In genomic region chr5:127499151-127499827, GRCm38 (mm10) we compare ENCODE assay signal across 27 mouse cellular contexts.
DNase-seq lines count a peak whose midpoint lies in the region; ATAC-seq and TF ChIP-seq lines count a peak whose summit lies in the region.
"Had no signal": no experiment of that assay in that cellular context is flagged by ENCODE, and none has a peak within 500 bp of the region (broad histone marks: within the 10 kb centered on the region; RNA-seq: fewer than 3 reads in every experiment).

No protein-coding gene starts in this region.

- H3K9me3 ChIP-seq in forebrain, embryonic 14.5 days (replicated peaks; ENCODE audit: control insufficient read depth, low read length) = no peaks in the 10 kb centered on the region
- H3K9me3 ChIP-seq in forebrain, postnatal 0 days (ENCODE audit: low read length) = no peaks in the 10 kb centered on the region
- H3K9me3 ChIP-seq in lung, embryonic 14.5 days (ENCODE audit: low read depth, low read length) = no peaks in the 10 kb centered on the region
- H3K9me3 ChIP-seq in neural tube, embryonic 12.5 days = no peaks in the 10 kb centered on the region
- H3K9me3 ChIP-seq: forebrain, embryonic 15.5 days; heart, embryonic 15.5 days; midbrain, embryonic 12.5 days; stomach, embryonic 15.5 days had no signal

- no peak for TF ChIP-seq EP300 in heart, adult 2 months (IDR thresholded peaks at IDR 0.05; ENCODE audit: insufficient read depth, low read depth, low read length)

- no peaks in the 10 kb centered on the region for H3K36me3 ChIP-seq in forebrain, embryonic 14.5 days (ENCODE audit: control insufficient read depth, insufficient read depth, low read length)
- H3K36me3 ChIP-seq in forebrain, postnatal 0 days (ENCODE audit: insufficient read depth) = no peaks in the 10 kb centered on the region
- H3K36me3 ChIP-seq in lung, embryonic 14.5 days (ENCODE audit: insufficient read depth) = no peaks in the 10 kb centered on the region
- no peaks in the 10 kb centered on the region for H3K36me3 ChIP-seq in neural tube, embryonic 12.5 days
- H3K36me3 ChIP-seq in heart, adult 2 months (ENCODE audit: control insufficient read depth, insufficient read depth, low read length) = no peaks in the 10 kb centered on the region
- H3K36me3 ChIP-seq: forebrain, embryonic 15.5 days; heart, embryonic 15.5 days; liver, embryonic 12.5 days; midbrain, embryonic 12.5 days; stomach, embryonic 15.5 days had no signal

- intact Hi-C loops in heart, adult 2 months (cut with DNase I) = no loop called here

- peak; percentile 34 for ATAC-seq in forebrain, embryonic 14.5 days
- ATAC-seq in forebrain, postnatal 0 days = no peak
- ATAC-seq in lung, embryonic 14.5 days (ENCODE audit: insufficient read depth) = peak; percentile 39; the same call in 1 of the 2 replicates
- ATAC-seq in neural tube, embryonic 12.5 days (ENCODE audit: low FRiP score, low read depth) = peak; percentile 29; the same call in 1 of the 2 replicates
- ATAC-seq: activated CD4-positive, CD25-positive, alpha-beta regulatory T cell, adult 4 months; forebrain, embryonic 15.5 days; intestine, postnatal 0 days; liver, embryonic 12.5 days; liver, postnatal 0 days had no signal

- no peak for TF ChIP-seq CTCF in forebrain, postnatal 0 days (IDR thresholded peaks at IDR 0.05; ENCODE audit: low read depth)
- TF ChIP-seq CTCF in lung, embryonic 14.5 days (IDR thresholded peaks at IDR 0.05; ENCODE audit: low read depth) = no peak
- no peak for TF ChIP-seq CTCF in heart, adult 2 months (IDR thresholded peaks at IDR 0.05)

- peaks cover 10% of the 10 kb centered on the region for H3K4me1 ChIP-seq in forebrain, embryonic 14.5 days (ENCODE audit: control insufficient read depth, insufficient read depth, low read length)
- no peaks in the 10 kb centered on the region for H3K4me1 ChIP-seq in forebrain, postnatal 0 days (ENCODE audit: insufficient read depth)
- 0 out of 2 replicates have a peak, but pooled peaks cover 5% of the 10 kb centered on the region for H3K4me1 ChIP-seq in lung, embryonic 14.5 days (ENCODE audit: insufficient read depth)
- H3K4me1 ChIP-seq in neural tube, embryonic 12.5 days = peaks cover 11% of the 10 kb centered on the region; the same call in 1 of the 2 replicates
- no peaks in the 10 kb centered on the region for H3K4me1 ChIP-seq in heart, adult 2 months (ENCODE audit: control insufficient read depth, insufficient read depth, low read length)
- H3K4me1 ChIP-seq: heart, embryonic 15.5 days; liver, embryonic 12.5 days; stomach, embryonic 15.5 days had no signal

- no peaks in the 10 kb centered on the region for H3K79me2 ChIP-seq in heart, adult 2 months (replicated peaks; ENCODE audit: control insufficient read depth, insufficient read depth, low read length)

- H3K27ac ChIP-seq in forebrain, embryonic 14.5 days (ENCODE audit: low read depth, low read length) = no peak overlapping the region
- H3K27ac ChIP-seq in forebrain, postnatal 0 days (ENCODE audit: low read depth, low read length) = no peak overlapping the region
- no peak overlapping the region for H3K27ac ChIP-seq in lung, embryonic 14.5 days (ENCODE audit: low read depth)
- H3K27ac ChIP-seq in neural tube, embryonic 12.5 days = no peak overlapping the region
- H3K27ac ChIP-seq in heart, adult 2 months = no peak overlapping the region
- H3K27ac ChIP-seq: forebrain, embryonic 15.5 days; heart, embryonic 15.5 days; liver, embryonic 12.5 days; midbrain, embryonic 12.5 days; stomach, embryonic 15.5 days had no signal

- peak; percentile 67 for DNase-seq in forebrain, embryonic 14.5 days (ENCODE audit: low spot score)
- no peak for DNase-seq in forebrain, postnatal 0 days
- DNase-seq in lung, embryonic 14.5 days = peak; percentile 86
- no peak for DNase-seq in lung, postnatal 36 days
- DNase-seq in neural tube, embryonic 10.5 days (ENCODE audit: extremely low spot score, low spot score) = no peak
- DNase-seq in heart, adult 2 months = no peak
- DNase-seq: adrenal gland, adult 2 months; adrenal gland, postnatal 36 days; cerebellum, adult 2 months; cerebellum, postnatal 14 days; kidney, adult 9 months; kidney, postnatal 10 days; layer of hippocampus, postnatal 36 days; left cerebral cortex, postnatal 4 days; liver, postnatal 0 days; lung, postnatal 10 days; right cerebral cortex, postnatal 25 days; thymus, postnatal 14 days had no signal

- no peak for TF ChIP-seq POLR2A in heart, adult 2 months (IDR thresholded peaks at IDR 0.05; ENCODE audit: insufficient read depth, low read depth, low read length)

- no peak overlapping the region for H3K9ac ChIP-seq in forebrain, embryonic 14.5 days (ENCODE audit: low read length)
- no peak overlapping the region for H3K9ac ChIP-seq in forebrain, postnatal 0 days
- no peak overlapping the region for H3K9ac ChIP-seq in lung, embryonic 14.5 days
- no peak overlapping the region for H3K9ac ChIP-seq in neural tube, embryonic 12.5 days
- H3K9ac ChIP-seq in heart, adult 2 months (ENCODE audit: low read depth, low read length) = no peak overlapping the region
- H3K9ac ChIP-seq: forebrain, embryonic 15.5 days; heart, embryonic 15.5 days; liver, embryonic 12.5 days; liver, postnatal 0 days; midbrain, embryonic 12.5 days; stomach, embryonic 15.5 days had no signal

- no peak overlapping the region for H3K4me2 ChIP-seq in forebrain, embryonic 14.5 days (ENCODE audit: low read length)
- no peak overlapping the region for H3K4me2 ChIP-seq in forebrain, postnatal 0 days (ENCODE audit: low read depth)
- no peak overlapping the region for H3K4me2 ChIP-seq in lung, embryonic 14.5 days
- no peak overlapping the region for H3K4me2 ChIP-seq in neural tube, embryonic 12.5 days (replicated peaks)
- H3K4me2 ChIP-seq: forebrain, embryonic 15.5 days; heart, embryonic 15.5 days; liver, embryonic 12.5 days; midbrain, embryonic 12.5 days; stomach, embryonic 15.5 days had no signal

- no peak overlapping the region for H3K4me3 ChIP-seq in forebrain, embryonic 14.5 days (ENCODE audit: low read depth, low read length)
- H3K4me3 ChIP-seq in forebrain, postnatal 0 days (ENCODE audit: low read depth, low read length) = no peak overlapping the region
- H3K4me3 ChIP-seq in lung, embryonic 14.5 days (ENCODE audit: low read depth, low read length) = no peak overlapping the region
- no peak overlapping the region for H3K4me3 ChIP-seq in neural tube, embryonic 12.5 days
- no peak overlapping the region for H3K4me3 ChIP-seq in heart, adult 2 months
- H3K4me3 ChIP-seq: forebrain, embryonic 15.5 days; heart, embryonic 15.5 days; liver, embryonic 12.5 days; midbrain, embryonic 12.5 days; stomach, embryonic 15.5 days had no signal

- WGBS in forebrain, embryonic 14.5 days = 26% methylated on average over 12 of the region's 12 CpGs
- WGBS in forebrain, postnatal 0 days = 24% methylated on average over 12 of the region's 12 CpGs
- WGBS in lung, embryonic 14.5 days = 51% methylated on average over 12 of the region's 12 CpGs
- 54% methylated on average over 12 of the region's 12 CpGs for WGBS in neural tube, embryonic 12.5 days
- WGBS in heart, adult 2 months = 69% methylated on average over 12 of the region's 12 CpGs

- H3K27me3 ChIP-seq in forebrain, embryonic 14.5 days (replicated peaks; ENCODE audit: control insufficient read depth, insufficient read depth, low read length) = no peaks in the 10 kb centered on the region
- H3K27me3 ChIP-seq in forebrain, postnatal 0 days (ENCODE audit: insufficient read depth, low read length) = no peaks in the 10 kb centered on the region
- no peaks in the 10 kb centered on the region for H3K27me3 ChIP-seq in lung, embryonic 14.5 days (ENCODE audit: insufficient read depth, low read length)
- H3K27me3 ChIP-seq in neural tube, embryonic 12.5 days (replicated peaks) = no peaks in the 10 kb centered on the region
- H3K27me3 ChIP-seq in heart, adult 2 months (ENCODE audit: control insufficient read depth, insufficient read depth, low read length) = no peaks in the 10 kb centered on the region
- H3K27me3 ChIP-seq: CH12.LX; forebrain, embryonic 15.5 days; heart, embryonic 15.5 days; liver, embryonic 12.5 days; midbrain, embryonic 12.5 days; stomach, embryonic 15.5 days had no signal

Comparison
In these comparisons a context has a peak if more than half of its experiments do, and no peak if none do; other contexts are left out.
1. DNase-seq: peak in forebrain, embryonic 14.5 days (single experiment) and lung, embryonic 14.5 days (single experiment); none in forebrain, postnatal 0 days (single experiment), lung, postnatal 36 days (single experiment), neural tube, embryonic 10.5 days (single experiment) and heart, adult 2 months (0 of 2).